Mouse (Mus musculus): ENCODE results near the gene Zfp37.

GRCm38 (mm10) chr4:62210035-62210434, 20.8 kb downstream of the Zfp37 start:
- TF ChIP-seq POLR2A (IDR thresholded peaks at IDR 0.05; ENCODE audit: low read depth, low read length): no peak
- TF ChIP-seq CTCF (IDR thresholded peaks at IDR 0.05; ENCODE audit: extremely low read depth, insufficient read length, insufficient replicate concordance, low read depth, low read length): no peak
